Mouse (Mus musculus) gastrocnemius, adult 8-10 months (tissue): ENCODE measurements around the gene 1520401A03Rik. TPM values are rescaled to one million over a fixed set of nuclear protein-coding genes. Genes with fewer than 3 reads are reported as not detected.

Source experiments
- DNase-seq, 2 experiments: peaks; one replicate each; pipeline ENCODE4 v3.0.0; 2022; ENCODE audit warnings: low spot score in 2 of 2
- total RNA-seq, 4 experiments: library from RNA; stranded (reverse); gene quantifications; 2 replicates each; pipeline ENCODE4 v1.2.4; 2022

The 1520401A03Rik gene
- total RNA-seq, 4 experiments from 2014 or later = not detected

DNA sequence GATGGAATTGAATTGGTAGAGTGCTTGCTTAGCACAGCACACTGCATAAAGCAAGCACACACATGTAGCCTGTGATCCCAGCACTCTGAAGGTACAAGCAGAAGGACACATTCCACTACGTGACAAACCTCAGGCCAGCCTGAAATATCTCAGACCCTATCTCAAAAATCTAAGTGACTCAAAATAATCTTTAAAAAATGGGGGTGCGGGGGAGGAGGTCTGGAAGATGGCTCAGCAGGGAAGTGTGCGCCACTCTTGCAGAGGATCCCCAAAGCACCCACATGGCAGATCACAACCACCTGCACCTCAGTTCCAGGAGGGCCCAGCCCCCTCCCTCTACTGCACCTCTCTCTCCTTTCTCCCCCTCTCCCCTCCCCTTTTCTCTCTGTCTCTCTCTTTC is 51.1 kb downstream of the 1520401A03Rik start:
- no peak for DNase-seq

DNA sequence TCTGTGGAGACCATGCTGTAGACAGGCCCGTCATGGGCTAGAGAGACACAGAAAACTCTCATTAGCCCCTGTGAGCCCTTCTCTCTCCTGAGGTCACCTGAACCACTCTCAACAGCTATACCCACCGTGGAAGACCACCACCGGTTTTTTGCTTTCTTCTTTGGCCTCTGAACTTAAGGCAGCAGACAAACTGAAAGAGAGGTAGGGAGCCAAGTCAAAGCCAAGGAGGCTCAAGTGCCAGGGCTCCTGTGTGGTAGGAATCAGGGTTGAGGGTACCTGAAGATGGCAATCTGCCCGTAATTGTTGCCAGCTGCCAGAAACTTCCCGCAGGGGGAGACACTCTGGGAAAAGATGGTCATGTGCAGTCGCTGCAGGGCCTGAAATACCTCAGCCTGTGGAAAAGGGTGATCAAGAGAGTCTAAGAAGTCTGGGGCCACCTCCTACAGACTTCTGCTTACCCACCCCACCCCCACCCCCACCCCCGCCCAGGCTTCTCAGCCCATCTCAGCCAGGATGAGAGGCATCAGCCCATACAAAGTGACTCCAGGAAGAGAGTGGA is 52.0 kb downstream of the 1520401A03Rik start:
- no peak for DNase-seq

DNA sequence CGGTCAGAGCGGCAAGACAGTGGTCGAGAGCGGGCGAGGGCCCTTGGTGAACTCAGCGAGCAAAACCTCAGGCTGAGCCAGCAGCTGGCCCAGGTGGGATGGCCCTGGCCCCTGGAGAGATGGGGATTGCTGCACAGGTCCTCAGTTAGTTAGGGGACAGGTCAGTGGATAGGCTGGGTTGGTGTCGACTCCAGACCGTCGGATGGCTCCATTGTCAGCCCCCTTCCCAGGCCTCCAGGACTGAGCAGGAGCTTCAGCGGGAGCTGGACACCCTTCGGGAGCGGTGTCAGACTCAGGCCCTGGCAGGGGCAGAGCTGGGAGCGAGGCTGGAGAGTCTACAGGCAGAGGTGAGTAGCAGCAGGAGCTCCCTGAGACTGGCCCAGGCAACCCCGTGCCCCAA is 57.1 kb downstream of the 1520401A03Rik start:
- no peak for DNase-seq

DNA sequence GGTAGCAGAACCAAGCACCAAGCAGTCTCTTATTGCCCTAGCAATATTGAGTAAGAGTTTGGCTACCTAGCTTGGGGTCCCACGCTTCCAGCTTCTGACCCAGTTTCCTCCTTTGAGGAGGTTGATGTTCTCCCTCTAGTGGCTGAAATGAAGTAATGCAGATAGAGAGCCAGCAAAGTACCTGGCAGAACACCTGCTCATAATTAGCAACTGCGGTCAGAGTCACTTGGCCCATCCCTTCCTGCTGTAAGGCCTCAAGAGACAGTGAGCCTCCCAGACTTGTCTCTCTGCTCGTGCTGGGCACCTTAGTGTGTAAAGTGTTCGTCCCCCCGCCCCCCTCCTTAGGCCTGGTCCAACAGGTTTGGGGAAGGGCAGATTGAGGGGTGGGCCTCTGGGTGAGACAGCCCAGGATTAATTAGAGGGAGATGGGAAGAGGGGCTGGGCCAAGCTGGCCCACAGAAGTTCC is 58.0 kb downstream of the 1520401A03Rik start:
- DNase-seq = no peak

DNA sequence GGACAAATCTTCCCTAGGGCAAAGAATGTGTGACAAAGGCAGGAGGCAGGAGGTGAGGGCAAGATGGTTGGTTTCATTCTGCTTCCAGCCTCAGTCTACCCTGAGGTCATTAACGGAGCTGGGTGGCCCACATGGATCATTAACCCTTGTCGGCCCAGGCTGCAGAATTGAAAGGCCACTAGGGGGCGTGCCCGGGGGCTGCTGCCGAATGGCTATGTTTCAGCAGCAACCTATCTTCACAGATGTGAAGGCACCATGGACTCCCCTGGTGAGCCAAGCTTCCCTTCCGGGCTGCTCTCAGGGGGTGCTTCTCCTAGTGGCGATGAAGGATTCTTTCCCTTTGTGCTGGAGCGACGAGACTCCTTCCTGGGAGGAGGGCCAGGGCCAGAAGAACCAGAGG is 61.1 kb downstream of the 1520401A03Rik start:
- DNase-seq = no peak

DNA sequence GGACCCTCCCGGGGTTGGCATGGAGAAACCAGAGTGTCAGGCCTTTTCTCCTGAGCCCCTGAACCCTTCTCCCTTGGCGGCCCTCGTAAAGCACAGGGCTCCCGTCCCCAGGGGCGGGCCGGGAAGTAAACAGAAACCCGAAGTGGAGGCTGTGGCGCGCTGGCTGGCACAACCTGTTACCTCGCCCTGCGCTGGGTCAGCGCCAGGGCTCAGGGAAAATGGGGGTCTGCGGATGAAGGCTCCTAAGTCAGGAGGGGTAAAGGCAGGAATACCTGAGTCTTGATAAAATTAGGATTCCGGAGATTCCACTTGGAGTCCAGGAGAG is 61.7 kb downstream of the 1520401A03Rik start:
- DNase-seq = no peak

DNA sequence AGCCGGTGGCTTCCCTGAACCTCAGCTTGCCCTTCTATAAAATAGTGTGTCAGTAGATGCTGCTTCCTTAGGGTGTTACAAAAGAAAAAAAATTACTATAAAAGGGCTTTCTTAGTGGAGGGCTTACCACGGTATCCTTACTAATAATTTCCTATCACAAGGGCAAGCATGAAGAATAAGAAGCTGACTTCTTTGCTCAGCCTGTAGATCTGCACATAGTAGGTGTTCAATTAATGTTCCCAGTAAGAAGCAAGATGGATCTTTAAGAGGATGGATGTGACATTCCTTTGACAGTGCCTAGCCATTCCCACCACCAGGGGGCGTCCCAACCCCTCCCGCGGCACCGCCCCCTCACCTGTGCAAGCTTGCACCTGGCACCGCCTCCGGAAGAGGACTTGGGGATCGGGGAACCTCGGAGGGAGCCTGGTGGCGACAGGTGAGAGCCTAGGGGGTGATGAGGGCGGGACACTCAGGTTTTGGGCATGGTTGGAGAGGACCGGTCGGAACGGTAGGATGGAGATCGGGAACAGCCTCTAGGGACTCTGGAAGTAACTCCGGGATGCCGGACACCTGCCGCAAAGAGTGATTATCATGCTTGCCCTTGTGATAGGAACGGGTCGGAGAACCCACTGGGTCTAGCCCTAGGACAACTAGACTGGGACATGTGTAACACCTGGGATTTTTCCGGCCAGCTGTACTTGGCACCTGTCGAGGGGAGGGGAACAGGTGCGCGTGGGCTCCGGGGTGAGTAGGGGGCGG is 62.3 kb downstream of the 1520401A03Rik start, which contains the start of gene Bicdl2:
Gene Bicdl2, plus strand, starts transcription at position 390 of the 759 bp plus-strand sequence.
- DNase-seq = no peak

DNA sequence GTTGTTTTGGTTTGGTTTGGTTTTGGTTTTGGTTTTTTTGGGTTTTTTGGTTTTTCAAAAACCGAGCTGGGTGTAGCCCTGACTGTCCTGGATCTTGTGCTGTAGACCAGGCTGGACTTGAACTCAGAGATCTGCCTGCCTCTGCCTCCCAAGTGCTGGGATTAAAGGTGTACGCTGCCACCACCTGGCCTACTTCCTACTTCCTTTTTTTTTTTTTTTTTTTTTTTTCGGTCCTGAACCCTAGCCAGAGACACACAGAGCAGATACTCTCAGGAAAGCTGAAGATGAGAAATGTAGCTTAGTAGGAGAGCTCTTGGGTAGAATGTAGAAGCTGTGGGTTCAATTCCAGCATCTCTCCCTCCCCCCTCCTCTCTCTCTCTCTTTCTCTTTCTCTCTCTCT is 64.1 kb downstream of the 1520401A03Rik start:
- no peak for DNase-seq

Other genes starting within 250 kb of the 1520401A03Rik start
- gene Vmn2r117, start 243.1 kb downstream of the 1520401A03Rik start, total RNA-seq = not detected
- gene Zfp213, start 158.5 kb downstream of the 1520401A03Rik start, total RNA-seq = 1 to 10 TPM; 2.1 to 2.7 (median 2.2) TPM
- 1 to 10 TPM; 2.8 to 3.9 (median 3.2) TPM for gene Zfp13, start 123.3 kb downstream of the 1520401A03Rik start, total RNA-seq
- gene Zscan10, start 121.9 kb downstream of the 1520401A03Rik start, total RNA-seq = not detected
- gene Mmp25, start 77.5 kb downstream of the 1520401A03Rik start, total RNA-seq = not detected
- not detected for gene Bicdl2, start 62.3 kb downstream of the 1520401A03Rik start, total RNA-seq
- gene Hcfc1r1, start 49.2 kb downstream of the 1520401A03Rik start, total RNA-seq = 100 to 1,000 TPM; 108 to 127 (median 120) TPM
- gene Thoc6, start 48.9 kb downstream of the 1520401A03Rik start, total RNA-seq = 1 to 10 TPM; 6.7 to 7.9 (median 7.3) TPM
- gene Tnfrsf12a, start 45.3 kb downstream of the 1520401A03Rik start, total RNA-seq = 10 to 100 TPM; 26.6 to 49.4 (median 30.1) TPM
- gene Cldn6, start 43.5 kb downstream of the 1520401A03Rik start, total RNA-seq = not detected
- gene Cldn9, start 38.8 kb downstream of the 1520401A03Rik start, total RNA-seq = under 1 TPM in 1 of 4 experiments, not detected in 3; 0.36 TPM
- under 1 TPM; 0.17 to 0.65 (median 0.40) TPM for gene Pkmyt1, start 3.6 kb upstream of the 1520401A03Rik start, total RNA-seq
- 1 to 10 TPM; 1.5 to 2.5 (median 1.9) TPM for gene Paqr4, start 18.1 kb upstream of the 1520401A03Rik start, total RNA-seq
- not detected for gene Kremen2, start 23.1 kb upstream of the 1520401A03Rik start, total RNA-seq
- 10 to 100 TPM; 48.7 to 63.8 (median 54.3) TPM for gene Flywch1, start 48.8 kb upstream of the 1520401A03Rik start, total RNA-seq
- not detected for gene Flywch2, start 63.3 kb upstream of the 1520401A03Rik start, total RNA-seq
- gene Srrm2, start 67.7 kb upstream of the 1520401A03Rik start, total RNA-seq = 100 to 1,000 TPM; 152 to 180 (median 170) TPM
- gene Elob, start 106.4 kb upstream of the 1520401A03Rik start, total RNA-seq = 100 to 1,000 TPM; 403 to 511 (median 426) TPM
- gene Prss33, start 113.3 kb upstream of the 1520401A03Rik start, total RNA-seq = not detected
- not detected for gene Prss32, start 121.1 kb upstream of the 1520401A03Rik start, total RNA-seq
- gene Prss41, start 121.4 kb upstream of the 1520401A03Rik start, total RNA-seq = under 1 TPM in 2 of 4 experiments, not detected in 2; 0.68 to 0.85 TPM
- not detected for gene Prss21, start 145.3 kb upstream of the 1520401A03Rik start, total RNA-seq
- gene Dcpp1, start 158.1 kb upstream of the 1520401A03Rik start, total RNA-seq = not detected
- not detected for gene Dcpp2, start 158.1 kb upstream of the 1520401A03Rik start, total RNA-seq
- not detected for gene Dcpp3, start 194.7 kb upstream of the 1520401A03Rik start, total RNA-seq
- not detected for gene Sbp, start 218.9 kb upstream of the 1520401A03Rik start, total RNA-seq
- gene Sbpl, start 232.5 kb upstream of the 1520401A03Rik start, total RNA-seq = not detected